ENCODE assay signal across 9 mouse cellular contexts in genomic region chr11:101466552-101466950, GRCm38 (mm10). TPM values are rescaled to one million over a fixed set of nuclear protein-coding genes. Genes with fewer than 3 reads are reported as not detected.
DNase-seq lines count a peak whose midpoint lies in the region; ATAC-seq and TF ChIP-seq lines count a peak whose summit lies in the region.
"Not testable (repeated sequence)": the region's sequence is repeated elsewhere in the genome, so short reads cannot be mapped to it uniquely, and the experiment has no call there.
"Had no signal": no experiment of that assay in that cellular context is flagged by ENCODE, and none has a peak within 500 bp of the region (broad histone marks: within the 10 kb centered on the region; RNA-seq: fewer than 3 reads in every experiment).

No protein-coding gene starts in this region.

- not testable (repeated sequence) for TF ChIP-seq RAD21 in CH12.LX (IDR thresholded peaks at IDR 0.05; ENCODE audit: low read depth, low read length)

- not testable (repeated sequence) for H3K9me3 ChIP-seq in CH12.LX (replicated peaks; ENCODE audit: low read length); embryonic facial prominence, embryonic 11.5 days (replicated peaks; ENCODE audit: control insufficient read depth, low read length); forebrain, embryonic 15.5 days; heart, embryonic 16.5 days (replicated peaks; ENCODE audit: control insufficient read depth, low read length); intestine, embryonic 16.5 days (ENCODE audit: control insufficient read depth, low read length); limb, embryonic 15.5 days; neural tube, embryonic 12.5 days

- H3K9ac ChIP-seq in CH12.LX (ENCODE audit: insufficient read depth, low read depth) = peak overlapping the region; percentile 24; the same call in 1 of the 2 replicates
- H3K9ac ChIP-seq in embryonic facial prominence, embryonic 11.5 days (replicated peaks; ENCODE audit: low read length); forebrain, embryonic 15.5 days (replicated peaks); intestine, embryonic 16.5 days (ENCODE audit: low read depth, low read length); limb, embryonic 15.5 days; neural tube, embryonic 12.5 days: not testable (repeated sequence)
- peak overlapping the region; percentile 87 for H3K9ac ChIP-seq in heart, embryonic 16.5 days (ENCODE audit: low read length)

- in situ Hi-C loops in CH12.LX (cut with MboI; ENCODE audit: low pct_ligation_motif_present, low pct_unique_long_range_greater_than_20kb, low sequenced_read_pairs) = not testable (repeated sequence)

- TF ChIP-seq CTCF in CH12.LX (conservative IDR thresholded peaks at IDR 0.05 in 1 of 2, IDR thresholded peaks at IDR 0.05 in 1 of 2; ENCODE audit: low read depth in 2 of 2, low read length in 2 of 2) = not testable (repeated sequence)

- H3K27me3 ChIP-seq in CH12.LX (replicated peaks) = peaks cover 28% of the 10 kb centered on the region
- not testable (repeated sequence) for H3K27me3 ChIP-seq in embryonic facial prominence, embryonic 11.5 days (ENCODE audit: control insufficient read depth, insufficient read depth, low read length); forebrain, embryonic 15.5 days; heart, embryonic 16.5 days (ENCODE audit: control insufficient read depth, insufficient read depth, low read length); intestine, embryonic 16.5 days (replicated peaks; ENCODE audit: control insufficient read depth, insufficient read depth, low read length); limb, embryonic 15.5 days; neural tube, embryonic 12.5 days (replicated peaks)

- not testable (repeated sequence) for H3K79me2 ChIP-seq in CH12.LX (replicated peaks; ENCODE audit: control insufficient read depth, extremely low read depth, insufficient read depth, poor library complexity, severe bottlenecking)
- H3K79me2 ChIP-seq in macrophage (ENCODE audit: inconsistent target) = peaks cover 40% of the 10 kb centered on the region

- H3K36me3 ChIP-seq in CH12.LX (replicated peaks in 1 of 2; ENCODE audit: control insufficient read depth in 1 of 2, insufficient read depth in 1 of 2, low read length in 1 of 2) = peaks cover 6 to 11% of the 10 kb centered on the region in 2 experiments
- not testable (repeated sequence) for H3K36me3 ChIP-seq in embryonic facial prominence, embryonic 11.5 days (replicated peaks; ENCODE audit: control insufficient read depth, insufficient read depth, low read depth, low read length); heart, embryonic 16.5 days (ENCODE audit: control insufficient read depth, insufficient read depth); intestine, embryonic 16.5 days (ENCODE audit: control insufficient read depth, insufficient read depth, low read length)
- H3K36me3 ChIP-seq in forebrain, embryonic 15.5 days = peaks cover 11% of the 10 kb centered on the region
- peaks cover 11% of the 10 kb centered on the region for H3K36me3 ChIP-seq in limb, embryonic 15.5 days
- peaks cover 11% of the 10 kb centered on the region for H3K36me3 ChIP-seq in macrophage (ENCODE audit: inconsistent target)
- peaks cover 23% of the 10 kb centered on the region for H3K36me3 ChIP-seq in neural tube, embryonic 12.5 days

- not testable (repeated sequence) for TF ChIP-seq POLR2A in CH12.LX (IDR thresholded peaks at IDR 0.05; ENCODE audit: low read depth, low read length)

- peak overlapping the region; percentile 30 to 96 (median 63) for H3K4me3 ChIP-seq in CH12.LX (replicated peaks in 1 of 3; ENCODE audit: low read depth in 2 of 3, low read length in 2 of 3, poor library complexity in 1 of 3)
- not testable (repeated sequence) for H3K4me3 ChIP-seq in embryonic facial prominence, embryonic 11.5 days (ENCODE audit: low read depth, low read length)
- H3K4me3 ChIP-seq in forebrain, embryonic 15.5 days = peak overlapping the region; percentile 79
- peak overlapping the region; percentile 88 for H3K4me3 ChIP-seq in heart, embryonic 16.5 days (ENCODE audit: low read length)
- peak overlapping the region; percentile 91; the same call in 1 of the 2 replicates for H3K4me3 ChIP-seq in intestine, embryonic 16.5 days (ENCODE audit: low read length)
- peak overlapping the region; percentile 92 for H3K4me3 ChIP-seq in limb, embryonic 15.5 days
- H3K4me3 ChIP-seq in macrophage (ENCODE audit: inconsistent target) = peak overlapping the region; percentile 16
- H3K4me3 ChIP-seq in neural tube, embryonic 12.5 days = peak overlapping the region; percentile 85

- H3K4me1 ChIP-seq in CH12.LX (ENCODE audit: control insufficient read depth in 1 of 2, insufficient read depth in 2 of 2) = peaks cover 21 to 58% of the 10 kb centered on the region in 2 experiments
- H3K4me1 ChIP-seq in embryonic facial prominence, embryonic 11.5 days (ENCODE audit: control insufficient read depth, insufficient read depth, low read length) = not testable (repeated sequence)
- peaks cover 68% of the 10 kb centered on the region for H3K4me1 ChIP-seq in forebrain, embryonic 15.5 days
- H3K4me1 ChIP-seq in heart, embryonic 16.5 days (ENCODE audit: control insufficient read depth, insufficient read depth, low read length) = peaks cover 30% of the 10 kb centered on the region
- peaks cover 34% of the 10 kb centered on the region for H3K4me1 ChIP-seq in intestine, embryonic 16.5 days (ENCODE audit: control insufficient read depth, insufficient read depth, low read length)
- H3K4me1 ChIP-seq in limb, embryonic 15.5 days = peaks cover 51% of the 10 kb centered on the region
- peaks cover 62% of the 10 kb centered on the region for H3K4me1 ChIP-seq in neural tube, embryonic 12.5 days

- DNase-seq in CH12.LX (ENCODE audit: extremely low read depth); embryonic facial prominence, embryonic 11.5 days (ENCODE audit: low spot score): not testable (repeated sequence)

- WGBS in embryonic facial prominence, embryonic 11.5 days = 61% methylated on average over 5 of the region's 5 CpGs
- 57% methylated on average over 5 of the region's 5 CpGs for whole genome bisulfite sequencing in forebrain, embryonic 15.5 days
- WGBS in heart, embryonic 16.5 days = 51% methylated on average over 5 of the region's 5 CpGs
- whole genome bisulfite sequencing in intestine, embryonic 16.5 days = 53% methylated on average over 5 of the region's 5 CpGs
- WGBS in limb, embryonic 15.5 days = 50% methylated on average over 5 of the region's 5 CpGs
- 36% methylated on average over 4 of the region's 5 CpGs for WGBS in macrophage (ENCODE audit: missing documents)
- WGBS in neural tube, embryonic 12.5 days = 68% methylated on average over 5 of the region's 5 CpGs

- ATAC-seq in embryonic facial prominence, embryonic 11.5 days (replicated peaks; ENCODE audit: insufficient number of reproducible peaks, low FRiP score, low TSS enrichment, low read depth); forebrain, embryonic 15.5 days (replicated peaks); heart, embryonic 16.5 days (replicated peaks; ENCODE audit: extremely low read depth, insufficient read depth, low FRiP score); intestine, embryonic 16.5 days; limb, embryonic 15.5 days (ENCODE audit: insufficient number of reproducible peaks, low FRiP score, low TSS enrichment, low read depth); neural tube, embryonic 12.5 days (ENCODE audit: low FRiP score, low read depth): not testable (repeated sequence)

- peak overlapping the region; percentile 89 for H3K4me2 ChIP-seq in CH12.LX (ENCODE audit: insufficient read depth, low read depth, poor library complexity, severe bottlenecking)
- H3K4me2 ChIP-seq in embryonic facial prominence, embryonic 11.5 days (ENCODE audit: low read depth, low read length) = peak overlapping the region; percentile 98; the same call in 1 of the 2 replicates
- H3K4me2 ChIP-seq in forebrain, embryonic 15.5 days (replicated peaks) = peak overlapping the region; percentile 83
- H3K4me2 ChIP-seq in heart, embryonic 16.5 days (ENCODE audit: low read depth, low read length) = peak overlapping the region; percentile 93
- peak overlapping the region; percentile 93; the same call in 1 of the 2 replicates for H3K4me2 ChIP-seq in intestine, embryonic 16.5 days (ENCODE audit: low read depth, low read length)
- H3K4me2 ChIP-seq in limb, embryonic 15.5 days = peak overlapping the region; percentile 90
- peak overlapping the region; percentile 90 for H3K4me2 ChIP-seq in neural tube, embryonic 12.5 days (replicated peaks)

- not testable (repeated sequence) for TF ChIP-seq EP300 in CH12.LX (IDR thresholded peaks at IDR 0.05; ENCODE audit: low read length)

- not testable (repeated sequence) for H3K27ac ChIP-seq in CH12.LX (ENCODE audit: insufficient read depth, low read depth); embryonic facial prominence, embryonic 11.5 days (replicated peaks; ENCODE audit: low read depth, low read length); forebrain, embryonic 15.5 days (replicated peaks); heart, embryonic 16.5 days (ENCODE audit: low read length); intestine, embryonic 16.5 days (ENCODE audit: low read length); limb, embryonic 15.5 days; macrophage; neural tube, embryonic 12.5 days

- dilution Hi-C loops in CH12.LX (cut with MboI; ENCODE audit: extremely low pct_ligation_motif_present, extremely low pct_unique_long_range_greater_than_20kb, low sequenced_read_pairs) = not testable (repeated sequence)

RNA-seq across cellular contexts. Expression of gene Vat1, which starts 0.5 kb away (rescaled TPM):
- total RNA-seq in CH12.LX (2012; rRNA removed) = 20.2 and 29.9 TPM in 2 replicates
- total RNA-seq in CH12.LX (2014; rRNA removed) = 14.5 and 14.9 TPM in 2 replicates
- polyA plus RNA-seq in CH12.LX (2012; ENCODE audit: insufficient read length, low read depth) = 46.0 and 49.4 TPM in 2 replicates
- 20.9 and 24.6 TPM in 2 replicates for polyA plus RNA-seq in embryonic facial prominence, embryonic 11.5 days (2014; fragmentation: Nextera tagmentation; extraction: Ambion mirVana)
- 77.1 and 79.8 TPM in 2 replicates for polyA plus RNA-seq in forebrain, embryonic 15.5 days (2015; fragmentation: Nextera tagmentation; extraction: Ambion mirVana)
- polyA plus RNA-seq in heart, embryonic 16.5 days (2015; fragmentation: Nextera tagmentation; extraction: Ambion mirVana) = 33.0 and 37.9 TPM in 2 replicates
- 69.9 and 88.2 TPM in 2 replicates for polyA plus RNA-seq in intestine, embryonic 16.5 days (2015; fragmentation: Nextera tagmentation; extraction: Ambion mirVana)
- polyA plus RNA-seq in limb, embryonic 15.5 days (2015; fragmentation: Nextera tagmentation; extraction: Ambion mirVana) = 78.6 and 81.3 TPM in 2 replicates
- total RNA-seq in macrophage (2018; cell fraction: chromatin; rRNA removed) = 100 to 1,000 TPM in 6 of 26 experiments, 10 to 100 TPM in 20; 28.4 to 186 (median 71.3) TPM
- 100 to 1,000 TPM; 382 to 967 (median 672) TPM for total RNA-seq in macrophage (2018; cell fraction: cytosol; rRNA removed)
- total RNA-seq in macrophage (2018; cell fraction: nucleus; rRNA removed) = 100 to 1,000 TPM; 208 to 646 (median 320) TPM
- 611 to 709 TPM (median 617 TPM) in 3 replicates for polyA plus RNA-seq in macrophage (2018)
- 71.6 and 75.1 TPM in 2 replicates for polyA plus RNA-seq in neural tube, embryonic 12.5 days (2016; fragmentation: Nextera tagmentation; extraction: Ambion mirVana)

RNA-seq across cellular contexts. Expression of gene Rnd2, which starts 1.8 kb away (rescaled TPM):
- total RNA-seq in CH12.LX (2012; rRNA removed) (2.8 and 3.4 TPM in 2 replicates), CH12.LX (2014; rRNA removed) (1.1 and 1.4 TPM in 2 replicates)
- polyA plus RNA-seq in CH12.LX (2012; ENCODE audit: insufficient read length, low read depth) (4.5 and 4.6 TPM in 2 replicates), macrophage (2018) (4.7 to 7.4 TPM (median 6.7 TPM) in 3 replicates)
- 9.4 and 10.2 TPM in 2 replicates for polyA plus RNA-seq in embryonic facial prominence, embryonic 11.5 days (2014; fragmentation: Nextera tagmentation; extraction: Ambion mirVana)
- 121 and 142 TPM in 2 replicates for polyA plus RNA-seq in forebrain, embryonic 15.5 days (2015; fragmentation: Nextera tagmentation; extraction: Ambion mirVana)
- polyA plus RNA-seq in heart, embryonic 16.5 days (2015; fragmentation: Nextera tagmentation; extraction: Ambion mirVana) = 7.9 and 8.2 TPM in 2 replicates
- polyA plus RNA-seq in intestine, embryonic 16.5 days (2015; fragmentation: Nextera tagmentation; extraction: Ambion mirVana) = 21.0 and 22.1 TPM in 2 replicates
- 10.3 and 11.9 TPM in 2 replicates for polyA plus RNA-seq in limb, embryonic 15.5 days (2015; fragmentation: Nextera tagmentation; extraction: Ambion mirVana)
- total RNA-seq in macrophage (2018; cell fraction: chromatin; rRNA removed) = 10 to 100 TPM in 1 of 26 experiments, 1 to 10 TPM in 25; 1.7 to 15.0 (median 3.8) TPM
- total RNA-seq in macrophage (2018; cell fraction: cytosol; rRNA removed) = 1 to 10 TPM; 4.1 to 9.4 (median 6.7) TPM
- 10 to 100 TPM in 6 of 26 experiments, 1 to 10 TPM in 20; 2.7 to 21.5 (median 6.3) TPM for total RNA-seq in macrophage (2018; cell fraction: nucleus; rRNA removed)
- polyA plus RNA-seq in neural tube, embryonic 12.5 days (2016; fragmentation: Nextera tagmentation; extraction: Ambion mirVana) = 84.0 and 99.7 TPM in 2 replicates

RNA-seq across cellular contexts. Expression of gene Ifi35, which starts 18.3 kb away (rescaled TPM):
- 49.3 and 59.3 TPM in 2 replicates for total RNA-seq in CH12.LX (2012; rRNA removed)
- total RNA-seq in CH12.LX (2014; rRNA removed) = 74.9 and 79.1 TPM in 2 replicates
- polyA plus RNA-seq in CH12.LX (2012; ENCODE audit: insufficient read length, low read depth) = 63.7 and 67.6 TPM in 2 replicates
- polyA plus RNA-seq in embryonic facial prominence, embryonic 11.5 days (2014; fragmentation: Nextera tagmentation; extraction: Ambion mirVana) = 2.4 and 2.7 TPM in 2 replicates
- 2.4 and 3.2 TPM in 2 replicates for polyA plus RNA-seq in forebrain, embryonic 15.5 days (2015; fragmentation: Nextera tagmentation; extraction: Ambion mirVana)
- 25.1 and 31.9 TPM in 2 replicates for polyA plus RNA-seq in heart, embryonic 16.5 days (2015; fragmentation: Nextera tagmentation; extraction: Ambion mirVana)
- 29.7 and 31.1 TPM in 2 replicates for polyA plus RNA-seq in intestine, embryonic 16.5 days (2015; fragmentation: Nextera tagmentation; extraction: Ambion mirVana)
- polyA plus RNA-seq in limb, embryonic 15.5 days (2015; fragmentation: Nextera tagmentation; extraction: Ambion mirVana) = 23.2 and 25.1 TPM in 2 replicates
- total RNA-seq in macrophage (2018; cell fraction: chromatin; rRNA removed) = 100 to 1,000 TPM in 16 of 26 experiments, 10 to 100 TPM in 10; 75.8 to 646 (median 235) TPM
- 100 to 1,000 TPM in 13 of 26 experiments, 10 to 100 TPM in 13; 40.6 to 193 (median 106) TPM for total RNA-seq in macrophage (2018; cell fraction: cytosol; rRNA removed)
- 100 to 1,000 TPM in 17 of 26 experiments, 10 to 100 TPM in 9; 75.8 to 497 (median 162) TPM for total RNA-seq in macrophage (2018; cell fraction: nucleus; rRNA removed)
- 24.9 to 84.0 TPM (median 72.4 TPM) in 3 replicates for polyA plus RNA-seq in macrophage (2018)
- 3.4 and 4.3 TPM in 2 replicates for polyA plus RNA-seq in neural tube, embryonic 12.5 days (2016; fragmentation: Nextera tagmentation; extraction: Ambion mirVana)

RNA-seq across cellular contexts. Expression of gene Rpl27, which starts 24.5 kb away (rescaled TPM):
- total RNA-seq in CH12.LX (2012; rRNA removed) (3,039 and 3,055 TPM in 2 replicates), CH12.LX (2014; rRNA removed) (5,415 and 5,728 TPM in 2 replicates)
- polyA plus RNA-seq in CH12.LX (2012; ENCODE audit: insufficient read length, low read depth) (881 and 909 TPM in 2 replicates), macrophage (2018) (158 to 680 TPM (median 569 TPM) in 3 replicates)
- polyA plus RNA-seq in embryonic facial prominence, embryonic 11.5 days (2014; fragmentation: Nextera tagmentation; extraction: Ambion mirVana) = 432 and 435 TPM in 2 replicates
- polyA plus RNA-seq in forebrain, embryonic 15.5 days (2015; fragmentation: Nextera tagmentation; extraction: Ambion mirVana) = 267 and 285 TPM in 2 replicates
- 166 and 174 TPM in 2 replicates for polyA plus RNA-seq in heart, embryonic 16.5 days (2015; fragmentation: Nextera tagmentation; extraction: Ambion mirVana)
- polyA plus RNA-seq in intestine, embryonic 16.5 days (2015; fragmentation: Nextera tagmentation; extraction: Ambion mirVana) = 251 and 288 TPM in 2 replicates
- 262 and 315 TPM in 2 replicates for polyA plus RNA-seq in limb, embryonic 15.5 days (2015; fragmentation: Nextera tagmentation; extraction: Ambion mirVana)
- 100 to 1,000 TPM in 1 of 26 experiments, 10 to 100 TPM in 25; 21.3 to 127 (median 50.7) TPM for total RNA-seq in macrophage (2018; cell fraction: chromatin; rRNA removed)
- total RNA-seq in macrophage (2018; cell fraction: cytosol; rRNA removed) = 100 to 1,000 TPM; 140 to 387 (median 255) TPM
- total RNA-seq in macrophage (2018; cell fraction: nucleus; rRNA removed) = 10 to 100 TPM; 22.2 to 87.3 (median 49.7) TPM
- 327 and 346 TPM in 2 replicates for polyA plus RNA-seq in neural tube, embryonic 12.5 days (2016; fragmentation: Nextera tagmentation; extraction: Ambion mirVana)

RNA-seq across cellular contexts. Expression of gene Ptges3l, which starts 41.4 kb away (rescaled TPM):
- total RNA-seq in CH12.LX (2012; rRNA removed) (2.3 and 2.4 TPM in 2 replicates), CH12.LX (2014; rRNA removed) (1.9 and 2.3 TPM in 2 replicates)
- polyA plus RNA-seq in CH12.LX (2012; ENCODE audit: insufficient read length, low read depth) (2.2 and 3.0 TPM in 2 replicates), macrophage (2018) (1.6 to 5.3 TPM in 2 of 3 replicates, not detected in the other)
- polyA plus RNA-seq in embryonic facial prominence, embryonic 11.5 days (2014; fragmentation: Nextera tagmentation; extraction: Ambion mirVana) = 3.5 and 3.9 TPM in 2 replicates
- polyA plus RNA-seq in forebrain, embryonic 15.5 days (2015; fragmentation: Nextera tagmentation; extraction: Ambion mirVana) = 1.0 and 1.7 TPM in 2 replicates
- polyA plus RNA-seq in heart, embryonic 16.5 days (2015; fragmentation: Nextera tagmentation; extraction: Ambion mirVana) = 78.9 and 83.6 TPM in 2 replicates
- 11.1 and 12.4 TPM in 2 replicates for polyA plus RNA-seq in intestine, embryonic 16.5 days (2015; fragmentation: Nextera tagmentation; extraction: Ambion mirVana)
- polyA plus RNA-seq in limb, embryonic 15.5 days (2015; fragmentation: Nextera tagmentation; extraction: Ambion mirVana) = 15.5 and 36.1 TPM in 2 replicates
- 10 to 100 TPM in 2 of 26 experiments, 1 to 10 TPM in 19, not detected in 5; 1.4 to 10.2 (median 5.4) TPM for total RNA-seq in macrophage (2018; cell fraction: chromatin; rRNA removed)
- total RNA-seq in macrophage (2018; cell fraction: cytosol; rRNA removed) = 1 to 10 TPM in 20 of 26 experiments, under 1 TPM in 6; 0.75 to 5.0 (median 1.8) TPM
- total RNA-seq in macrophage (2018; cell fraction: nucleus; rRNA removed) = 10 to 100 TPM in 1 of 26 experiments, 1 to 10 TPM in 16, under 1 TPM in 3, not detected in 6; 0.60 to 17.5 (median 2.3) TPM
- 3.2 and 4.4 TPM in 2 replicates for polyA plus RNA-seq in neural tube, embryonic 12.5 days (2016; fragmentation: Nextera tagmentation; extraction: Ambion mirVana)
- total RNA-seq: hematopoietic stem cell, adult 5-6 weeks had no signal
